Mouse (Mus musculus): Measurements from ENCODE around the gene Cmpk1. TPM values are rescaled to one million over a fixed set of nuclear protein-coding genes. Genes with fewer than 3 reads are reported as not detected.

Cmpk1 gene
- total and polyA plus RNA-seq, 2 experiments, result 16.1 to 56.3 TPM

- DNase-seq (ENCODE audit: extremely low read depth, low read depth, low spot score), result peak; percentile 9
- Histone ChIP-seq H3K79me2 (ENCODE audit: control insufficient read depth, insufficient read depth, low read length) (no peaks in the 10 kb centered on the region), H3K4me1 (ENCODE audit: control insufficient read depth, insufficient read depth, low read length) (no peaks in the 10 kb centered on the region), H3K4me3 (ENCODE audit: insufficient read depth, low read depth, low read length) (no peak overlapping the region), H3K36me3 (ENCODE audit: control insufficient read depth, insufficient read depth, low read length) (no peaks in the 10 kb centered on the region), H3K27me3 (ENCODE audit: control insufficient read depth, insufficient read depth, low read length) (no peaks in the 10 kb centered on the region), H3K27ac (replicated peaks; ENCODE audit: insufficient read depth, low read depth, low read length) (no peak overlapping the region), H3K9ac (ENCODE audit: low read depth, low read length) (no peak overlapping the region)
- 60% methylated on average over 5 of the region's 5 CpGs for WGBS
- TF ChIP-seq POLR2A (IDR thresholded peaks at IDR 0.05; ENCODE audit: extremely low read depth, insufficient read depth, low read length), result no peak
- no peak for TF ChIP-seq CTCF (IDR thresholded peaks at IDR 0.05; ENCODE audit: low read depth, low read length)
Observed at GRCm38 (mm10) chr4:114945021-114945420, 42.0 kb downstream of the Cmpk1 start.

GRCm38 (mm10) chr4:114942583-114942982 lies 44.5 kb downstream of the Cmpk1 start:
- H3K9ac ChIP-seq (ENCODE audit: low read depth, low read length), result no peak overlapping the region
- no peak overlapping the region for H3K27ac ChIP-seq (replicated peaks; ENCODE audit: insufficient read depth, low read depth, low read length)
- H3K36me3 ChIP-seq (ENCODE audit: control insufficient read depth, insufficient read depth, low read length), result no peaks in the 10 kb centered on the region
- WGBS, result 78% methylated on average over 8 of the region's 8 CpGs
- DNase-seq (ENCODE audit: extremely low read depth, low read depth, low spot score), result no peak
- no peaks in the 10 kb centered on the region for H3K79me2 ChIP-seq (ENCODE audit: control insufficient read depth, insufficient read depth, low read length)
- H3K4me1 ChIP-seq (ENCODE audit: control insufficient read depth, insufficient read depth, low read length), result no peaks in the 10 kb centered on the region
- no peaks in the 10 kb centered on the region for H3K27me3 ChIP-seq (ENCODE audit: control insufficient read depth, insufficient read depth, low read length)
- TF ChIP-seq CTCF (IDR thresholded peaks at IDR 0.05; ENCODE audit: low read depth, low read length), result no peak
- TF ChIP-seq POLR2A (IDR thresholded peaks at IDR 0.05; ENCODE audit: extremely low read depth, insufficient read depth, low read length), result no peak
- no peak overlapping the region for H3K4me3 ChIP-seq (ENCODE audit: insufficient read depth, low read depth, low read length)

- H3K79me2 ChIP-seq (ENCODE audit: control insufficient read depth, insufficient read depth, low read length), result no peaks in the 10 kb centered on the region
- no peak overlapping the region for H3K4me3 ChIP-seq (ENCODE audit: insufficient read depth, low read depth, low read length)
- TF ChIP-seq POLR2A (IDR thresholded peaks at IDR 0.05; ENCODE audit: extremely low read depth, insufficient read depth, low read length) (no peak), CTCF (IDR thresholded peaks at IDR 0.05; ENCODE audit: low read depth, low read length) (no peak)
- H3K27me3 ChIP-seq (ENCODE audit: control insufficient read depth, insufficient read depth, low read length), result no peaks in the 10 kb centered on the region
- 76% methylated on average over 4 of the region's 4 CpGs for WGBS
- H3K4me1 ChIP-seq (ENCODE audit: control insufficient read depth, insufficient read depth, low read length), result no peaks in the 10 kb centered on the region
- no peak overlapping the region for H3K27ac ChIP-seq (replicated peaks; ENCODE audit: insufficient read depth, low read depth, low read length)
- no peak for DNase-seq (ENCODE audit: extremely low read depth, low read depth, low spot score)
- no peak overlapping the region for H3K9ac ChIP-seq (ENCODE audit: low read depth, low read length)
- no peaks in the 10 kb centered on the region for H3K36me3 ChIP-seq (ENCODE audit: control insufficient read depth, insufficient read depth, low read length)
Observed at GRCm38 (mm10) chr4:114942112-114942511, 44.9 kb downstream of the Cmpk1 start.

GRCm38 (mm10) chr4:114941311-114941710 lies 45.7 kb downstream of the Cmpk1 start:
- no peaks in the 10 kb centered on the region for H3K79me2 ChIP-seq (ENCODE audit: control insufficient read depth, insufficient read depth, low read length)
- H3K4me3 ChIP-seq (ENCODE audit: insufficient read depth, low read depth, low read length), result no peak overlapping the region
- no peaks in the 10 kb centered on the region for H3K36me3 ChIP-seq (ENCODE audit: control insufficient read depth, insufficient read depth, low read length)
- H3K27me3 ChIP-seq (ENCODE audit: control insufficient read depth, insufficient read depth, low read length), result no peaks in the 10 kb centered on the region
- no peak for DNase-seq (ENCODE audit: extremely low read depth, low read depth, low spot score)
- no peak overlapping the region for H3K27ac ChIP-seq (replicated peaks; ENCODE audit: insufficient read depth, low read depth, low read length)
- H3K9ac ChIP-seq (ENCODE audit: low read depth, low read length), result no peak overlapping the region
- H3K4me1 ChIP-seq (ENCODE audit: control insufficient read depth, insufficient read depth, low read length), result no peaks in the 10 kb centered on the region
- 93% methylated on average over 4 of the region's 4 CpGs for WGBS
- TF ChIP-seq CTCF (IDR thresholded peaks at IDR 0.05; ENCODE audit: low read depth, low read length) (no peak), POLR2A (IDR thresholded peaks at IDR 0.05; ENCODE audit: extremely low read depth, insufficient read depth, low read length) (no peak)

GRCm38 (mm10) chr4:114938248-114938647 lies 48.8 kb downstream of the Cmpk1 start:
- no peak overlapping the region for H3K4me3 ChIP-seq (ENCODE audit: insufficient read depth, low read depth, low read length)
- H3K9ac ChIP-seq (ENCODE audit: low read depth, low read length), result no peak overlapping the region
- no peak for TF ChIP-seq POLR2A (IDR thresholded peaks at IDR 0.05; ENCODE audit: extremely low read depth, insufficient read depth, low read length)
- no peak for TF ChIP-seq CTCF (IDR thresholded peaks at IDR 0.05; ENCODE audit: low read depth, low read length)
- WGBS, result 53% methylated on average over 3 of the region's 3 CpGs
- H3K27ac ChIP-seq (replicated peaks; ENCODE audit: insufficient read depth, low read depth, low read length), result no peak overlapping the region
- H3K4me1 ChIP-seq (ENCODE audit: control insufficient read depth, insufficient read depth, low read length), result no peaks in the 10 kb centered on the region
- H3K79me2 ChIP-seq (ENCODE audit: control insufficient read depth, insufficient read depth, low read length), result no peaks in the 10 kb centered on the region
- H3K27me3 ChIP-seq (ENCODE audit: control insufficient read depth, insufficient read depth, low read length), result no peaks in the 10 kb centered on the region
- DNase-seq (ENCODE audit: extremely low read depth, low read depth, low spot score), result no peak
- H3K36me3 ChIP-seq (ENCODE audit: control insufficient read depth, insufficient read depth, low read length), result no peaks in the 10 kb centered on the region

- 73% methylated on average over 4 of the region's 4 CpGs for WGBS
- no peak overlapping the region for H3K27ac ChIP-seq (replicated peaks; ENCODE audit: insufficient read depth, low read depth, low read length)
- DNase-seq (ENCODE audit: extremely low read depth, low read depth, low spot score), result no peak
- TF ChIP-seq POLR2A (IDR thresholded peaks at IDR 0.05; ENCODE audit: extremely low read depth, insufficient read depth, low read length), result no peak
- no peak for TF ChIP-seq CTCF (IDR thresholded peaks at IDR 0.05; ENCODE audit: low read depth, low read length)
- H3K4me1 ChIP-seq (ENCODE audit: control insufficient read depth, insufficient read depth, low read length), result no peaks in the 10 kb centered on the region
- no peak overlapping the region for H3K9ac ChIP-seq (ENCODE audit: low read depth, low read length)
- no peaks in the 10 kb centered on the region for H3K79me2 ChIP-seq (ENCODE audit: control insufficient read depth, insufficient read depth, low read length)
- no peaks in the 10 kb centered on the region for H3K27me3 ChIP-seq (ENCODE audit: control insufficient read depth, insufficient read depth, low read length)
- no peaks in the 10 kb centered on the region for H3K36me3 ChIP-seq (ENCODE audit: control insufficient read depth, insufficient read depth, low read length)
- H3K4me3 ChIP-seq (ENCODE audit: insufficient read depth, low read depth, low read length), result no peak overlapping the region
Observed at GRCm38 (mm10) chr4:114937459-114938047, 49.5 kb downstream of the Cmpk1 start.

Measured in liver, adult 2 months (tissue).